Mouse (Mus musculus) midbrain, embryonic 16.5 days (tissue): ENCODE results near the gene Scaf4. TPM values are rescaled to one million over a fixed set of nuclear protein-coding genes. Genes with fewer than 3 reads are reported as not detected.

Source experiments
- ATAC-seq: fragments of 200-750 bp; cut with Nextera tagmentation; 2 replicates; pipeline ENCODE4 v1.8.0; 2017; ENCODE audit warnings: moderate TSS enrichment
- H3K27ac ChIP-seq: fragments of 300-500 bp; sonication (generic); 2 replicates; pipeline ENCODE4 v1.5.1; 2014; ENCODE audit warnings: mild to moderate bottlenecking, low read length, mixed read lengths
- H3K27me3 ChIP-seq: fragments of 300-500 bp; sonication (generic); 2 replicates; pipeline ENCODE4 v1.6.1; 2014; ENCODE audit warnings: low read depth, low read length, mixed read lengths; ENCODE audit not compliant: control insufficient read depth, insufficient read depth
- H3K36me3 ChIP-seq: fragments of 300-500 bp; sonication (generic); 2 replicates; pipeline ENCODE4 v1.6.1; 2014; ENCODE audit warnings: mild to moderate bottlenecking, low read length, moderate library complexity, mixed read lengths; ENCODE audit not compliant: control insufficient read depth, insufficient read depth
- H3K4me1 ChIP-seq: fragments of 300-500 bp; sonication (generic); 2 replicates; pipeline ENCODE4 v1.6.1; 2014; ENCODE audit warnings: mild to moderate bottlenecking, low read length, mixed read lengths; ENCODE audit not compliant: control insufficient read depth, insufficient read depth
- H3K4me2 ChIP-seq: fragments of 300-500 bp; sonication (generic); 2 replicates; pipeline ENCODE4 v1.6.1; 2014; ENCODE audit warnings: mild to moderate bottlenecking, low read length, mixed read lengths
- H3K4me3 ChIP-seq: fragments of 300-500 bp; sonication (generic); 2 replicates; pipeline ENCODE4 v1.5.1; 2014; ENCODE audit warnings: low read depth, mild to moderate bottlenecking, low read length, moderate library complexity, mixed read lengths
- H3K9ac ChIP-seq: fragments of 300-500 bp; sonication (generic); 2 replicates; pipeline ENCODE4 v1.6.1; 2014; ENCODE audit warnings: low read depth, low read length, mixed read lengths
- H3K9me3 ChIP-seq: fragments of 300-500 bp; sonication (generic); replicated peaks from 2 replicates; pipeline ENCODE4 v1.6.1; 2014; ENCODE audit warnings: mild to moderate bottlenecking, low read length, mixed read lengths; ENCODE audit not compliant: control insufficient read depth, poor library complexity, severe bottlenecking
- WGBS: fragments of 180-500 bp; shearing (Covaris S2); extraction: QIAGEN DNeasy Blood & Tissue Kit; methylation state at CpG from one replicate; pipeline ENCODE4 v1.1.7; 2014; 5-methylcytosine and 5-hydroxymethylcytosine counted together
- polyA plus RNA-seq: library from polyadenylated mRNA; unstranded; fragments of >200 nt; fragmentation: Nextera tagmentation; extraction: Ambion mirVana; gene quantifications from 2 replicates; pipeline ENCODE4 v1.2.1, GENCODE M21; 2015

Scaf4 gene
- polyA plus RNA-seq, 1 experiment from 2014 or later, result 22.6 TPM

- Histone ChIP-seq H3K9ac (peak overlapping the region; percentile 11; the same call in 1 of the 2 replicates), H3K4me3 (no peak overlapping the region), H3K36me3 (no peaks in the 10 kb centered on the region), H3K27ac (no peak overlapping the region), H3K27me3 (no peaks in the 10 kb centered on the region), H3K4me2 (peak overlapping the region; percentile 44), H3K4me1 (peaks cover 12% of the 10 kb centered on the region), H3K9me3 (no peaks in the 10 kb centered on the region)
- ATAC-seq, result peak; percentile 57
- WGBS, result 10% methylated on average over 21 of the region's 21 CpGs
These were observed 14.4 kb upstream of the Scaf4 start for GRCm38 (mm10) chr16:90298426-90299300.

GRCm38 (mm10) chr16:90297479-90298425, 13.4 kb upstream of the Scaf4 start:
- no peak for ATAC-seq
- Histone ChIP-seq H3K4me3 (no peak overlapping the region), H3K4me1 (peaks cover 12% of the 10 kb centered on the region), H3K9me3 (no peaks in the 10 kb centered on the region), H3K9ac (no peak overlapping the region), H3K4me2 (peak overlapping the region; percentile 44), H3K36me3 (no peaks in the 10 kb centered on the region), H3K27me3 (no peaks in the 10 kb centered on the region), H3K27ac (no peak overlapping the region)
- 16% methylated on average over 20 of the region's 22 CpGs for WGBS

GRCm38 (mm10) chr16:90291675-90292074, 7.4 kb upstream of the Scaf4 start:
- Histone ChIP-seq H3K9me3 (no peaks in the 10 kb centered on the region), H3K36me3 (no peaks in the 10 kb centered on the region), H3K9ac (no peak overlapping the region), H3K4me3 (no peak overlapping the region), H3K27me3 (no peaks in the 10 kb centered on the region), H3K27ac (no peak overlapping the region), H3K4me2 (no peak overlapping the region), H3K4me1 (no peaks in the 10 kb centered on the region)
- 77% methylated on average over 6 of the region's 6 CpGs for WGBS
- no peak for ATAC-seq

- no peaks in the 10 kb centered on the region for H3K9me3 ChIP-seq
- no peak for ATAC-seq
- H3K4me1 ChIP-seq, result no peaks in the 10 kb centered on the region
- H3K36me3 ChIP-seq, result no peaks in the 10 kb centered on the region
- WGBS, result 62% methylated on average over 9 of the region's 9 CpGs
- H3K4me3 ChIP-seq, result no peak overlapping the region
- H3K27me3 ChIP-seq, result no peaks in the 10 kb centered on the region
- no peak overlapping the region for H3K27ac ChIP-seq
- no peak overlapping the region for H3K4me2 ChIP-seq
- no peak overlapping the region for H3K9ac ChIP-seq
These were observed 6.7 kb upstream of the Scaf4 start for GRCm38 (mm10) chr16:90290962-90291361.

GRCm38 (mm10) chr16:90284916-90285315, 613 bp upstream of the Scaf4 start:
- peak overlapping the region; percentile 64; the same call in 1 of the 2 replicates for H3K27ac ChIP-seq
- peak overlapping the region; percentile 100 for H3K4me3 ChIP-seq
- 2% methylated on average over 15 of the region's 15 CpGs for WGBS
- H3K4me1 ChIP-seq, result peaks cover 32% of the 10 kb centered on the region
- no peaks in the 10 kb centered on the region for H3K9me3 ChIP-seq
- peak overlapping the region; percentile 83 for H3K4me2 ChIP-seq
- no peaks in the 10 kb centered on the region for H3K36me3 ChIP-seq
- no peaks in the 10 kb centered on the region for H3K27me3 ChIP-seq
- peak; percentile 11; the same call in 1 of the 2 replicates for ATAC-seq
- peak overlapping the region; percentile 97 for H3K9ac ChIP-seq

- under 1% methylated on average over 40 of the region's 53 CpGs for WGBS
These were observed 918 bp downstream of the Scaf4 start for GRCm38 (mm10) chr16:90283266-90283904.

GRCm38 (mm10) chr16:90282620-90283265, 1.6 kb downstream of the Scaf4 start:
- H3K4me3 ChIP-seq, result peak overlapping the region; percentile 100
- peak overlapping the region; percentile 70 for H3K4me2 ChIP-seq
- peak overlapping the region; percentile 97 for H3K9ac ChIP-seq
- ATAC-seq, result no peak
- H3K4me1 ChIP-seq, result peaks cover 36% of the 10 kb centered on the region
- 31% methylated on average over 14 of the region's 14 CpGs for WGBS
- H3K27me3 ChIP-seq, result no peaks in the 10 kb centered on the region
- no peak overlapping the region for H3K27ac ChIP-seq
- no peaks in the 10 kb centered on the region for H3K9me3 ChIP-seq
- no peaks in the 10 kb centered on the region for H3K36me3 ChIP-seq

More at GRCm38 (mm10) chr16:90283266-90283904, 918 bp downstream of the Scaf4 start:
- Histone ChIP-seq H3K4me1 (peaks cover 36% of the 10 kb centered on the region), H3K36me3 (no peaks in the 10 kb centered on the region), H3K27ac (peak overlapping the region; percentile 93), H3K4me3 (peak overlapping the region; percentile 100), H3K27me3 (no peaks in the 10 kb centered on the region), H3K9me3 (no peaks in the 10 kb centered on the region), H3K4me2 (peak overlapping the region; percentile 70), H3K9ac (peak overlapping the region; percentile 97)
- no peak; the same call in none of the 2 replicates for ATAC-seq

GRCm38 (mm10) chr16:90281406-90281805, 2.9 kb downstream of the Scaf4 start:
- Histone ChIP-seq H3K4me1 (peaks cover 36% of the 10 kb centered on the region), H3K27me3 (no peaks in the 10 kb centered on the region), H3K36me3 (no peaks in the 10 kb centered on the region), H3K27ac (no peak overlapping the region), H3K4me3 (no peak overlapping the region), H3K4me2 (no peak overlapping the region), H3K9ac (no peak overlapping the region), H3K9me3 (no peaks in the 10 kb centered on the region)
- ATAC-seq, result no peak
- 94% methylated on average over 9 of the region's 9 CpGs for WGBS
